Mouse (Mus musculus) cerebellum, postnatal 14 days (tissue): ENCODE data around the gene Macrod2.

Experiments used
- DNase-seq, 2 experiments: peaks; one replicate each; pipeline ENCODE4 v3.0.0; 2021; ENCODE audit warnings: mixed read lengths in 2 of 2

The Macrod2 gene

DNA sequence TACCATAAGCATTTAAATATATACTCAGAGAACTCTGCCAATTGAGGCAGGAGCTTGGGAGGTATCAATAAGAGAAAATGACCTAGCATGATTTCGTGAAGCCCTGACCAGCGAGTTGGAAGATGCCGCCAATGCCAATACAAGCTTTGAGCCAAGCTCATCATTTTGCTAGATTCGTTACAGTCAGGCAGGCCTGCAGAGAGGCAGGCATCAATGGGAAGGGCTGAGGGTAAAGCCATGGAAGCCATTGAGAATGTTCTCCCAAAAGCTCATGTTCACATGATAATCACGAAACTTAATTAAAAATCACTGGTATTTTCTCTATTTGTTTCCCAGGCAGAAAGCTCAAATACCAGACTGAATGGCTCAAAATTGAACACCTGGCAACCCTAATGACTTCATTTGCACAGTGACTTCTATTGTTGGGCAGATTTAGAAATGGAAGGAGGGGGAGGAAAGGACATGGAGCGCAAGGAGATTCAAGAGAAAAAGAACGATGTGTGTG, 928.9 kb downstream of the Macrod2 start:
- DNase-seq: peak in 1 of 2 experiments; percentile 5

DNA sequence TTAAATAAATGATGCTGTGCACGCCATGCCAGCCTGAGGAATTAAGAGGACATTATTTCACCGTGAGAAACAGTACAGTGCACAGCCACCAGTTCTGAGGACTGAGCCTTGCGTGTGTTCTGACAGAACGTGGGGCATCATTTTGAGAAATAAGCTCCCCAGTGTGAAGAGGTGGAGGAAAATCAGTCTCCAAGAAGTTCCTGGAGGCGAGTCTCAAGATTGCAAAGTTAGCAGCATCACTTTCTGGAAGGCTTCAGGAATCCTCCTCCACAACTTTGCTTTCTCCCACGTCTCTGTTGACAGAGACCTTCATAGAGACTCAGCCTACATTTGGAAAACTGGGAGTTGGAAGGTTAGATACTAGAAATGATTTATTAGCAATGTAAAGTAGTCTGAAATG, 932.2 kb downstream of the Macrod2 start:
- DNase-seq: no peak

DNA sequence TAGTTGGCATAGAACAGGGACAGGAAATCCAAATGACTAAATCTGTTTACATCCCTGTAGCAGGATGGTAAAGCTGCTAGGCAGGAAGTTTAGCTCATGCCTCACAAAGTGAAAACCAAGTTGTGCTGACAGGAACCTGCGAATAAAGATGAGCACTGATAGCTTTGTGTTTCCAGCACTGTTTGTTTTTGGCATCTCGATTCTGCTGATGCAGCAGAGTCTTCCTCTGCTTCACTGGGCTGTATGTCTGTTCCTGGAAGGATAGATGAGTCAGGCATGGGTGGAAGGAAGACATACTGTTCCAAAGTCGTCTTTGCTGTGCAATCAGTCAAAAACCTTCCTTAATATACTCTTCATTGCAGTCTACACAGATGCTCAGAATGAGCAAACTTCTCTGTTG, 942.6 kb downstream of the Macrod2 start:
- no peak for DNase-seq

DNA sequence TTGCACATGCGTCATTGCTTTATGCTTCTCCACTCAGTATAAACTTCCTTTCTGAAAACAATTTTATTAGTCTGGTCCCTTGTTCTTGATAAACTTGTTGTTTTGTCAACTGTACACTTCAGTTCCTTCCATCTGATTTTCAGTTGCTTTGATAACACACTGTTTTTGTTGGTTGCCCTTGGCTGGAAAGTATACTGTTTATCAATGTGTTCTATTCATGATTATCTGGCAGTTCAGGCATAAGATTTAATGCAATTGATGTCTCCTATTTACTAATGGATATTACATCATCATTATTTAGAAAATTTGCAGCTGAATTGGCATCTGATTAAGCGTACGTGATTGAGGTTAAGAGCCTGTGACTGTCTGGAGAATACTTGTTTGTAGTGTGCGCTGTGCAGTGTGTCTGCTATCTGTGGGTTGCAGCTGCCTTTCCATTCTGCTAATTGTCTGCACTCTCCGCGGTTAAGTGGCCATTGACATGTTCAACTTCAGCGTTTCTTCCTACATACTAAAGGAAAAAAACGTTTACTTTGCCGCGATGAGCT, 949.0 kb downstream of the Macrod2 start:
- no peak for DNase-seq

DNA sequence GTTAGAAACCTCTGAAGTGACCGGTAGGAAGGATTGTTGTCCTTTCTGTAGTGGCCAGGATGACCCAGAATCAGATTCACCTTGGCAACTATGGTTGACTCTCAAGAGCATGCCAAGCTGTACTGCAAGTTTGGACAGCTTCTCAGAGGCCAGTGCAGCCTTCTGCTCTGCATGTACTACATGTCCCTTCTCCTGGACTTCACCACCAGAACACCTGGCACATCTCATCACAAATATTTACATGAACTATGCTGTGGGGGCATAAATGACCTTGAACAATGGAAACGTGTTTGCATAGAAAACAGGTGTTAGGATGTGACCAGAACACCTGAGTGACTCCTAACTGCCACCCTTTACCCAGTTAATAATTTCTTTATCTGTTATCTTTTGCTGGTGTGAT, 957.5 kb downstream of the Macrod2 start:
- DNase-seq: no peak

DNA sequence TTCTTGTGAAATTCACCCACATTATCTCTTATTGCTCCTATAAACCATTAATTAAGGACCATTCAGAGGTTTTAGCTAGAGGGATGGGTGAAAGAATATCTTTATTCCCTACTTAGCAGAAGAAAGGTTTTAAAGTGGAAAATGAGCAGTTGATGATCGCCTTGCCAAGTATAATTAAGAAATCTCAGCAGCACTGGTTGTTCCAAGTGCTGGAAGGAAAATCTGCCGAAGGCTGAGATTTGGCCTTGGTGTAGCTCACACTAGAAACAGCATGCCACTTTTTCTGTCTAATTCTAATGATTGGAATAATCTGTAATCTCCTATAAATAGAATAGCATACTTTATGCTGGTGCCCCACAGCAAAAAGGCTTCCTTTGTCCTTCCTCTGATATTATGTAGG, 993.5 kb downstream of the Macrod2 start:
- DNase-seq: no peak

DNA sequence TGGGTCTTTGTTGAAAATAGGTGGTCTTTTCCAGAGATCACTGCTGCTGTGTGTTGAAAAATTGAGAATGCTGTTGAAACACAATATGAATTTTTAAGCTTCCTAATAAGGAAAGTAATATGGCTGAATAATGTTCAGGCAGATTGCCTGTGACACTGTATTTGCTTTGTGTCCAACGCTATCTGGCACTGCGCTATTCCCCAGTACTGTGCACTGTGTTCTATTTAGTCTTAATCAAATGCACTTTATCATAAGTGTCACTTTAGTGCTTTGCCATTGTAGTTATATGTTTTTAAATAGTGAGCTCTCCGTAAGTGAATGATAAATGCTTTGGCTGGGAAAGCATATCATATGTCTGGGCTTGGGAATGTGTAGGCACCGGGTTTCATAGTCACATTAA, 996.1 kb downstream of the Macrod2 start:
- DNase-seq: no peak

DNA sequence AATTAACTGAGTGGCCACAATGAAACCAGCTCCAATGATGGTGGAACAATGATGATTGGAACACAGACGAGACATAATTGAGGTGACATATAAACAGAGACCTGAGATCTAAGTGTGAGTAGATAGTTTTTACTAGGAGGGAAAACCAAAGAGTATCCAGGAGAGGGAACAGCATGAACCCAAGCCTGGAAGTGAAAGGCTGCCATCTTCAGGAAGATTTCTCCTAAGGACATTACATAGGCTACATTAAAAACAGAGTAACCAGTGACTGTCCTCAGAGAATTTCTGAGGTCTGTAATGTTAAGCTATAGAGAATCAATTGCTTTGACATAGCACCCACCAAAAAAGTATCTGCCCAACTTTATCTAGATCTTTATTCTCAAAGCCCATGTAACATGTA, 999.7 kb downstream of the Macrod2 start:
- DNase-seq: no peak

DNA sequence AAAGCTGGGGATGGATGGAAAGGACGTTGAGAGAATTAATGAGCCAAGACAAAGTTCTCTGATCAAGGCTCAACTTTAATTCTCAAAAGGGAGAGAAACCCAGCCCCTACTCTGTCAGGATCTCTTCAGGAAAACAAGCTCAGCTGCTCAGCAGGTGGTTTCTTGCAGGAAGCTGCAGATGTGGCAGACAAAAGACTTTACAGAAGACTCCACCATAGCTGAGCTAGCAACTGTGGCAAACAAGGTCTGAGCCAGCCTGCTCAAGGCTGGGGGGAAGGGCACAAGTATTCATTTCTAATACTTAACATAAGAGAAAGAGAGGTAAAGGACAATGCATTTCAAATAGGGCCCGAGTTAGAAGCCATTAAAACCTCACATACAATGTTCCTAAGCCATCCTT, 1013.7 kb downstream of the Macrod2 start:
- DNase-seq: no peak

DNA sequence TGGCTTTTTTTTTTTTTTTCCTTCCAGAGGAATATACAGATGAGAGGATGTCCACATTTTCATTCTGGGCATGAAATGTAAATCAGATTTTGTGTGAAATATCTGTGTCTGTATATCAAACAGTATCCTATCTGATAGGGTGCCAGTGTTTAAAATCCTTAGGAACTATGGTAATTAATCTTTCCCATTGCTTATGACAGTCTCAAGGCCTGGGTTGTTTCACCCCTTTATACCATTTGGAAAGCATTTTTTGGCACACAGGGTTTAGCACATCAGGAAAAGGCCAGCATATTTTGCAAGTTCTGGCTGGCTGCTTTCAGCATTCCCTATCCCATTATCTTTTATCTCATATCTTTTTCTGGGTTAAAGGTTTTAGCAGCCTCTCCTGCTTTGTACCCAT, 1021.3 kb downstream of the Macrod2 start:
- no peak for DNase-seq

DNA sequence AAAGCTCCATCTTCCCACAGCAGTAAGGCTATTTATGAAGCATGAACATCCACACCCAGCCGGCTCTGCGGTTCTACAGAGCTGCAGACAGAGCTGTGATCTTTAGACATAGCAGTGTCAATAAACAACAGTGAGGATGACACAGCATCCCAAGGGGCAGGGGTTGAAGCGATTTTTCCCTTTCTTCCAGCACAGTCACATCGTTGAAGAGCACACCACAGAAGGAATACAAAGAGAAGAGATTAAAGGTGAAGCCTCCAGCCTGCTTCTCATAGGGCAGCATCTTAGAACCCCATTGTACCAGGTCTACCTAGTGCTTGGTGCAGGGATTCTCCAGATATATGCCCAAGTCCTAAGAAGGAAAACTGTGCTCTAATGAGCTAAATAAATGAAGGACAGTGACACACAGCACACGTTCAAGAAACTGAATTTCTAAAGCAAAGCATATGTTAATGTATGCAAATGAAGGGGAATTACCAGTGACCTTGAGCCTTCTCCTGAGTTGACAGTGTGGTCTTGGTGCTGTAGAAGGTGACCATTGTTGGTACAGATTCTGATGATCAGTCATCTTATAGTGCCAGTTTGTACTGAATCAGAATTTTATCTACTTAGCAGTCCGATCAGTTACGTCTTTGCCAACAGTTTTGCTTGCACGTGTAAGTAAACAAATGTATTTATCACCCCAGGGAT, 1021.9 kb downstream of the Macrod2 start:
- DNase-seq: no peak

DNA sequence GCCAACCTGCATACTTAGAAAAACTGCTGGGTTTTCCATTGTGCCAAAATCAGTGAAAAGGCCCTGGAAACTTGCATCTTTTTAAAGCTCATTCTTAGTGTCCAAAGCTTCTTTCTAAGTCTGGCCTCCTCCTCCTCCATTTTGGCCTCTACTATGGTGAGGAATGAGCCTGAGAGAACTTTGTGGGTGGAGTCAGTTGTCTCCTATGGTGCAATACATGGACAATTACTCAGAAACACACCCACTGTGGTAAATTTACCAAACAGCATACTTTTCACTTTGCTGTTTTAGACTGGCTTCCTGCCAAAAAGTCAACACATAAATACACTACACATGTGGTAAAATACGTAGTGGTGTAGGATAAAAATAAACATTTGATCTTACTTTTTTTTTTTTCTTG, 1024.7 kb downstream of the Macrod2 start:
- no peak for DNase-seq

DNA sequence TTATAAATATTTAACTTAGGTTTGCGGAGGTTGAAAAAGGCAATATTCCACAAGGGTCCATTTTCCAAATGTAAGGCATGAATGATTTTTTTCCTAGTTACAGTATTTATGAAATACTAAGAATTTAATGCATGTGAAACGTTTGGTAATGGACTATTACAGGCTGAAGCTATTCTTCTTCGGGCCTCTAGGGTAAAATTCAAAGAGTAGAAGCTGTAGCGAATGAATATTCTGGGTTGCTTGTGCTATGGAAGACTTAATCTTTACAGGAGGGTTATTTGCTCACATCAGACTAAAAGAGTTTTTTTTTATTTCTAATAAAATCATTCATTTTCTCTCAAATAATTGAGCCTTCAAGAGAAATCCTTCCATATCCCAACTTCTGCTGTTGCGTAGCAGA, 1039.0 kb downstream of the Macrod2 start:
- no peak for DNase-seq

DNA sequence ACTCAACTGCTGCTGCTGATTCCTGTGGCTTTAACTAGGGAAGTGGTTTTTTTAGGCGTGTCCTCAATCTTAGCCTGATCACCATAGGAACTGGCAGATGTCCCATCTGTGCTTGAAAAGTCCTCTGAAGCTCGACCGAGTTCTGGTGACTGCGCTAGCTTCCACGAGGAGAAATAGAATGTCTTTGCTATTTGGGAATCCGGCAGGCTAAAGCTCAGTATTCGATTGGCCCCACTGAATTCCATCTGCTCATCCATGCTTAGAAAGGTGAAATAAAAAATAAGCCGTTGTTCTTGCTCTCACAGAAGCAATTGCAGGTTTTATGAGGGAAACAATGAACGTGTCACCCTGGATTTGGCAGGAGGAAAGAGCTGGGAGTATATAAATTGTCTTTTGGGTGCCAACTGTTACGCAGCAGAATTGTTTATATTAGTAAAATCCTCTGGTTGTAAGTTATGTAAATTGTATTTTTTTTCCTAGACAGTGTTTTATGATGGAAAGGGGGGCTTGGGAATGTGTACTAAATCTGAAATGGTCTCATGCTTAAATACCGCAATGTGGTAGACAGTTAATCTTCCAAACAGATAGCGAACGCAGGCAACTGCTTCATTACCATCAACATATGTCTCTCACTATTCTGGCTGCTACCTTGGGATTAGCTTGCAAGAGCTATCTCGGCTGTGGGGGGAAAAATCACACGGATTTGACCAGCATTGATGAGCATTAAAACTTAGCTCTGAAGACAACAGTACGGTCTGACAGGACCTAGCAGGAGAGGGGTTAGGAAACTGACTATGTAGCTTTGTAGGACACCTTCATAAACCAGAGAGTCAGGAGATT, 1039.8 kb downstream of the Macrod2 start:
- peak; percentile 74 to 83 for DNase-seq

DNA sequence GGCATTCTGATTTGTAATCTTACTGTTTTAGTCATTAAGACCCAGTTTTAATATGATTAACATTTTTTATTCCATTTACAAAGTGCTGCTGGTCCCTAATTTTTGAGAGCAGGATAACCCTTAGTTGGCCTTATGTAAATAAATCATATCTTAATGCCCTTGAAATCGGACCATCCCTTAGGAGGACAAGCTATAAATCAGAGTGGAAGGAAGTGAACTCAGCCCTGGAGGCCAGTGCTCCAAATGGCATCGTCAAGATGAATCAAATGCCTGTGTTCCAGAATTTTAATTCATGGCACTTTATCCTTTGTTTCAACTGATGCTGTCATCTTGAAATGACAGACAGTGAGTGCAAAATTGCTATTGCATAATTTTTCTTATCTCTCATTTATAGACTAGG, 1046.8 kb downstream of the Macrod2 start:
- no peak for DNase-seq

DNA sequence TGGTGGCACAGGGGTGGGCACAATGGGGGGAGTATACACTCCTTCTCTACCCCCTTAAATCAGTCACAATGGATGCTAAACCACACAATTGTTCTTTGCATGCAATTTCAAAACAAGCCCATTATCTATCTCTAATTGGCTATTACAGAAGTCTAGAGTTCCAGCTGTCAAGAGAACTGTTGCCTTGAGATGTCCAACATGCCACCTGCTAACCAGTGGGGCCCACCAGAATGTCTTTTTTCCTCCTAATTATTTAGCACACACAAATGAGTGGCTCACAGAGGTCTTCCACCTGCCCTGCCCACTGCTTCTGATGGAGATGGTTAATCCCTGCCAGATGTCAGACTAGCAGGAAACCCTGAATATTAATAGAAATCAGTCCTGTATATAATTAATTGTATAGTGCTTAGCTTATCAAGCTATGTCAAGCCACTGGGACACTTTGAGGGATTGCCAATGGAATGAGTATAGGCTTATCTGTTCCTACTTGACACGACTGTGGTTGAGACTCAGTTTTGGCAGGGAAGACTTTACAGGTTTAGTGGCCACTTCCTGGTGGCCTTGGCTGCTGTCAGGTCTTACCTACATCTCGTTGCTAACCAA, 1054.1 kb downstream of the Macrod2 start:
- DNase-seq: no peak

DNA sequence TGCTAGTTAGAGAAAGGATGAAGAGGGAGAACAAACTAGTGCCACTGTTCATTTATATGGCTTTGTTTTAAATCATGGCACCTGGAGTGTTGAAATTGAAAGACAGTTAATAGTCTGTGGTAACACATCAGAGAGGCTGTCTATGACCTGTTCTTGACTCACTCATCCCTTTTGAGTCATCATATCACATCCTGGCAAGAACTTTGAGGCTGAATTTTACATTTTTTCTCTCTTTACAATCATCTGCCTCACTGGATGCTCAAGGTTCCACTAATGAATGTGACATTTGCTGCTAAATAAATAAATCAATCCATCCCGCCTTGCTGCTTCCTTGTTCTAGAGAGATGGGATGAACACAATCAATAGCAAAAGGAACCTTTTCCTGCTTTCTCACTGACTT, 1068.8 kb downstream of the Macrod2 start:
- DNase-seq: no peak

DNA sequence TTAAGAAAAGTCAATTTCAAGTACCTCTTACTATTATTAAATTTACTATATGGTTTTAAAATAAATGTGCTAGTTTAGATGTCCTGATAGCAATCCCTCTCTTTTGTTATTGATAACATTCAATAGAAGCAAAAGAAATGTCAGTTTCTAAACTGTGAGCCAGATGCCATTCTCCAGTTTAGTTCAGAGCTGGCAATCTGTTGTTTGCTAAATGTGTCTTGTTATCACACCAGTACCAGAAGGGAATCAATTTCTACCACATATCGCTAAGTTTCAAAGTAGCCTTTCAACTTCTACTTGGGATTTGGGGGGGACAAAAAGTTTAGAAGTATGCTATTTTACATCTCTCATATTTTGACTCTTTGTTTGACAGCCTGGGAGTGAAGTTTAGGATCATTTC, 1077.7 kb downstream of the Macrod2 start:
- DNase-seq: no peak

DNA sequence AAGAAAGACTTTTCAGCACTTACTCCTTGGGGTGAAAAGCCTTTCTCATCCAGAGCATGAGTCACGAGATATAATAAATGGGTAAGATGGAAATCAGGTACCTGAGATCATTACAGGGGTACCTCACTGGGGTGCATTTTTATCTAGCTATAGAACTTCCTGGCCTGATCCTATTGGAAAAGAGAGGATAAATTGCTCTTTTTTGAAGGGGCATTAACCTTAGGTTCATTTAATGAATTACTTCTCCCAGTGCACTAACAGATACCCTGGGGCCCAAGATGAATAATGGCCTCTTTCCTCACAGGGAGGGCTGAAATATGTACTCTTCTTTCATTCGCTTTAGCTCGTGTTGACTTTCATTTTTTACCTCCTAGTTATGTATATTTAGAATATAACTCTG, 1082.5 kb downstream of the Macrod2 start:
- no peak for DNase-seq

DNA sequence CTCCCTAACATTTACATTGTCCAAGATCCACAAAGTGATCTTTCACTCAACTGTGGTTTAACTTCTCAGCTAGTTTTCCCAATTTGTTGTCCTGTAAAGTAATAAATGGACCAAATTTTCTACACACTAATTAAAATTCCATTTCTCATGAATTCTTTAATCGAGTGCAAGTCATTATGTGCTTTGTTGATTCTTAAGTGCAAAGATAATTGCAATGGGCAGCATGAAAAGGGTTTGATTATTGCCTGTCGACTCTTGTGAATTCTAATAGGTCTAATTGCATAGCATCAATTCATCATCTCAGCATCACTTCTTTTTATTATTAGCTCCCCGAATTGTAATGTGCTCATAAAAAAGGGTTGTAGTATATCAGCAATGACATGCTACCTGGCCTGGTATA, 1095.4 kb downstream of the Macrod2 start:
- no peak for DNase-seq

DNA sequence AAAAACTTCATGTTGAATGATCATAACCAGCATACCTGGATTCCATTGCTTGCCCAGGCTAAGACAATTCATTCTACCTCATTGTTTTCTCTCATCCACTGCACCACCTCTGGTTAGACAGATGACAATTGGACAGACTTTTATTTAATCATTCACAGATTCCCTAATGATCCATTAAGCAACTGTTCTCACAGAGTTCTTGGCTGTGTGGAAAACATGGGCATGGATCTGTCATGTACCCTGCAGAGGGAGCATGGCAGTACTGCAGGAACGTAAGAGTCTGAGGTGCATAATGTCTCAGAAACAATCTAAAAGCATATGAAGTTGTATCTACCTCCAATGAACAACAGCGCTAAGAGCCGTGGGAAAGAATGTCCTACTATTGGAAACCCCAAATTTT, 1110.3 kb downstream of the Macrod2 start:
- DNase-seq: no peak

DNA sequence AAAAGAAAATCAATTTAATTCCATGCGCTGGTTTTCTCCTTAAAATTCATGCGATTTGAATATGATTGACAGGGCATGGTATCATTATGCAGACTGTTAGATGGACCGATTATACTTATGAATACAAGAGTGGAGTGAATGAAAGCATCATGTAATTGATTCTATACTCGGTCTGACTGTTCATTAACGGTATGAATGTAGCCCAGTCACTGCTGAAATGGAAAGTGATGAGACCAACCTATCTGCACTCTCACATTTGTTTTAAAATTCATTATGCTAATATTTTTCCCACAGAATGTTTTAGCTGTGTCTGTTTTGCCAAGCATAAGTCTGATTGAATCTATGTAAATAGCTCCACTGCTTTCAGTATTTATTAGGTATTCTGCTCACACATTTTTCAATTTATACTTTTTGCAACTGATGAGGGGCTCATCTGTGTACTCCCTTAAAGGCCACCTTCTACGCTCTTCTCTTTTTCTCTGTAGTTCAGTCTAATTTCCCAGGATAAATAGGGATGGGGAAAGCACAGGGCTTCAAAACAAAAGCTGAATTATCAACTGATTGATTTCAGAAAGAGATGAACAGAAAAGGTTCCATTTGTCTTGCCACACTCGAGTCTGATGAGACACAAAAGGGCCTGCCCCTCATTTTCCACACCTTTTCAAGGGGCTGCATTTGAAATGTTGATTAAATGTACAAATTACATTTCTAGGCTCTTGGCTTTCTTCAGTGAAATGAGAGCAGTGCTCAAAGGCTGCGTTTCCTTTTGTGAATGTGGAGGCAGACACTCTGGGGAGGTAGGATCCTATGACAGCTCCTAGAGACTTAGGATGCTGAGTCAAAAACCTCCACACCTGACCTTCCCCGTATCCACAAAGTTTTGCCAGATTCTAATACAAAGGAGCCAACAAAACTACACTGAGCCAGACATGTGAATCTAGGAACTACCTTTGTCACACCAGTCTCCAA, 1113.1 kb downstream of the Macrod2 start:
- DNase-seq: no peak
